Mouse (Mus musculus) hindbrain, embryonic 14.5 days (tissue): ENCODE results near the gene Chd3. TPM values are rescaled to one million over a fixed set of nuclear protein-coding genes. Genes with fewer than 3 reads are reported as not detected.

Source experiments
- ATAC-seq: fragments of 200-750 bp; cut with Nextera tagmentation; 2 replicates; pipeline ENCODE4 v1.8.0; 2017; ENCODE audit warnings: moderate number of reproducible peaks, mild to moderate bottlenecking, moderate TSS enrichment, moderate library complexity; ENCODE audit not compliant: low FRiP score
- DNase-seq: peaks from one replicate; pipeline ENCODE4 v3.0.0-alpha.2; 2015; ENCODE audit warnings: low spot score
- H3K27ac ChIP-seq: fragments of 300-500 bp; sonication (generic); 2 replicates; pipeline ENCODE4 v1.5.1; 2014; ENCODE audit warnings: mild to moderate bottlenecking, moderate library complexity
- H3K27me3 ChIP-seq: fragments of 300-500 bp; sonication (generic); 2 replicates; pipeline ENCODE4 v1.6.1; 2014; ENCODE audit warnings: mild to moderate bottlenecking, low read length, mixed read lengths; ENCODE audit not compliant: control insufficient read depth, insufficient read depth
- H3K36me3 ChIP-seq: fragments of 300-500 bp; sonication (generic); replicated peaks from 2 replicates; pipeline ENCODE4 v1.6.1; 2014; ENCODE audit not compliant: control insufficient read depth, insufficient read depth
- H3K4me1 ChIP-seq: fragments of 300-500 bp; sonication (generic); replicated peaks from 2 replicates; pipeline ENCODE4 v1.6.1; 2014; ENCODE audit warnings: antibody characterized with exemption, low read length, mixed read lengths; ENCODE audit not compliant: control insufficient read depth, insufficient read depth
- H3K4me2 ChIP-seq: fragments of 300-500 bp; sonication (generic); replicated peaks from 2 replicates; pipeline ENCODE4 v1.6.1; 2014; ENCODE audit warnings: mild to moderate bottlenecking, moderate library complexity
- H3K4me3 ChIP-seq: fragments of 300-500 bp; sonication (generic); replicated peaks from 2 replicates; pipeline ENCODE4 v1.5.1; 2014; ENCODE audit warnings: mild to moderate bottlenecking, low read length
- H3K9ac ChIP-seq: fragments of 300-500 bp; sonication (generic); 2 replicates; pipeline ENCODE4 v1.6.1; 2014
- H3K9me3 ChIP-seq: fragments of 300-500 bp; sonication (generic); 2 replicates; pipeline ENCODE4 v1.6.1; 2016; ENCODE audit warnings: low read length; ENCODE audit not compliant: control insufficient read depth
- WGBS: fragments of 180-500 bp; shearing (Covaris S2); extraction: QIAGEN DNeasy Blood & Tissue Kit; methylation state at CpG from one replicate; pipeline ENCODE4 v1.1.7; 2014; 5-methylcytosine and 5-hydroxymethylcytosine counted together
- polyA plus RNA-seq: library from polyadenylated mRNA; unstranded; fragments of >200 nt; fragmentation: Nextera tagmentation; extraction: Ambion mirVana; gene quantifications from 2 replicates; pipeline ENCODE4 v1.2.1, GENCODE M21; 2014

The Chd3 gene
- 67.5 and 76.6 TPM in 2 replicates for polyA plus RNA-seq

DNA sequence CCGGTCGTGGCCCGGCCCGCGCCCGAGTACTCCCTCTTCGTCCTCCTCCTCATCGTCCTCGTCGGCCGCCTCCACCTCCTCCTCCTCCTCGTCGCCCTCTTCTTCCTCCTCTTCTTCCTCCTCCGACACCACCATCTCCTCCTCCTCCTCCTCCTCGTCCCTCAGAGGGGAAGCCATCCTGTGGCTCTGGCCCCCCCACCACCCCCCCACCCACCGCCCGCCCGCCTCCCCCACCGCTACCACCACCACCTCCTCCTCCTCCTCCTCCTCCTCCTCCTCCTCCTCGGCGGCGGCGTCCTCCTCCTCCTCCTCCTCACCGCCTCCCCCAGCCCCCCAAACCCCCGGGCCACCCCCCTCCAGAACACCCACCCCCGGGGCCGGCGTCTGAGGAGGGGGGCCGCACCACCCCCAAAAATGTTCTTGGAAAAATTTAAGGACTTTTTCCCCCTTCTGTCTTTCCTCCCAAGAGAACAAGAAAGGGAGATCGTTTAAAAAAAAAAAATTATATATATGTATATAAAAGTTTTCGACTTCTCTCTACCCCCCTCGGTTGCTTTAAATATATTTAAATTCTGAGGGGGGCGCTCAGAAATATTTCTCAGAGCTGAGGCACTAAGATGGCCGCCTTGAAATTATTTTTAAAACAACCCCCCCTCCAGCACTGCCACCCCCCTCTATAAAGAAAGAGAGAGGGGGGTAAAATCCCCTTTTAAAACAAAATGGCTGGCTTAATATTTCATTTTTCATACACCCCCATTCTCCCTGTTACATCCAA is at the start of gene Chd3:
Gene Chd3 (minus strand): TSS at position 192 of the 775 bp plus-strand sequence.
- peaks cover 44% of the 10 kb centered on the region for H3K4me1 ChIP-seq
- no peak for DNase-seq
- no peak for ATAC-seq

DNA sequence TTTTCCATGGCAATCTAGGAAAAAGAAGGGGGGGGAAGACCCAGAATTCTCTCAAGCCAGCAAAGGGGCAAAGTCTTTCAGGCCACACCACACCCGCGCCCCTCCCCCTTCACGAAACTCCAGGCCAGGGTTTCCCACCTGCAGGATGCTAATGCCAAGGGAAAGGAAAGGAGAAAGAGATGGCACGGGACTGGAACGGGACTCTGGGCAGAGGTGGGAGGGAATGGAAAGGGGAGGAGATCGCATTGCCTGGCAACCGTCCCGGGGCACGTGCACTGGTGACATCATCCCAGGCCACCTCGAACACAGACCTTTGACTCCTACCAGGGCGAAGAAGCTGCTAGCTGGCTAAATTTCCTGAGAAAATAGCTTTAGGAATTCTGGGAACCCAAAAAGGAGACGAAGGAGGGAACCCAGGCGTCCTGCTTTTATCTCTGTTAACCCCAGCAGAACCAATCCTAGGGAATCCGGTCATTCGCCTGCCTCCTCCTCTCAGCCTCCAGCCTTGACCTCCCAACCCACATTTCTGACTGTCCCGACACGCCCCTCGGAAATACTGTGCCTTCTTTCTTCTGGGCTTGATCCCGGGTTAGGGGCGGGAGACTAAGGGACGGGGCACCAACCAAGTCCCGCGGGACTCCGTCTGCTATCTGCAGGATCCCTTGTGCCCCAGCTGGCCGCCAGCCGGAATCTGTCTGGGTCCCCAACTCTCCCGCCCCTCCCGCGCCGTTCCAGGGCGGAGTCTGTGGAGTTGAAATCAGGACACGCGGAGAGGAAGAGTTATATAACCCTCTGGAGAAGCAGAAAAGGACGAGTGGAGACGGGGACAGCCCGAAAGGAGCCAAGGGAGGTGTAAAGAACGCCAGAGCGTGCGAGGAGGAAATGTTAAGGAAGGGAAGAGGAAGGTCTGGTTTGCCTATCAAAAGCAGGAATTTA is 48.5 kb upstream of the Chd3 start:
- Histone ChIP-seq H3K36me3 (peaks cover 6% of the 10 kb centered on the region), H3K9ac (peak overlapping the region; percentile 99), H3K4me3 (peak overlapping the region; percentile 65), H3K9me3 (no peaks in the 10 kb centered on the region), H3K4me1 (peaks cover 54% of the 10 kb centered on the region), H3K4me2 (peak overlapping the region; percentile 99), H3K27me3 (peaks cover 24% of the 10 kb centered on the region), H3K27ac (peak overlapping the region; percentile 100)
- WGBS = 0% methylated on average over 39 of the region's 39 CpGs
- peak; percentile 91 for DNase-seq
- peak; percentile 18 for ATAC-seq

More for the DNA sequence above, at the start of gene Chd3:
- H3K27ac ChIP-seq = peak within 1 kb of the TSS; percentile 100
- H3K9me3 ChIP-seq = no peaks in the 10 kb centered on the region
- peak within 1 kb of the TSS; percentile 100 for H3K4me3 ChIP-seq
- H3K36me3 ChIP-seq = peaks cover 1% of the 10 kb centered on the region; the same call in 1 of the 2 replicates
- no peaks in the 10 kb centered on the region for H3K27me3 ChIP-seq
- peak within 1 kb of the TSS; percentile 100 for H3K9ac ChIP-seq
- H3K4me2 ChIP-seq = peak within 1 kb of the TSS; percentile 97
- WGBS = 1% methylated on average over 19 of the region's 34 CpGs

DNA sequence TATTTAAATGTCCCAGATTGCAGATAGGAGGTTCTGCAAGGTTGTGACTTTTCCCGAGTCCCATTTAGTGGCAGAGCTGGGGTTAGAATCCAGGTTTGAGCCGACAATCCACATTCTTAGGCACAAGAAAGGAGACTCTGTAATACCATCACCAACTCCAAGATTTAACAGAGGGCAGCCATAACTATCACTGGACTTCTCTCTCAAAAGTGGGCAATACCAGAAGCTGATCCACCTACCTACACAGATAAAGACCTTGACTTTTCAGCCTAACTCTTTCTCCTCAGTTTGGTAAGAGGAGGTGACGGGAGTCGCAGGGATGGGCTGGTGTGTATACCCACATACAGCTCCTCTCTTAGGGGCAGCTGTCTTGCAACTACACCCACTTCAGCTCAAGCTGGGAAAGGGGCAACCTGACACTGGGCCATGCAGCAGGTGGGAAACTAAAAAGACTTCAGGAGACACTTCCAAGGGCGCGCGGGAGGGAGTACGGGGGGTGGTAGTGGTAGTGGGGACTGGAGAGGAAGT is 47.8 kb upstream of the Chd3 start:
- ATAC-seq (no peak), DNase-seq (no peak)
- Histone ChIP-seq H3K4me1 (peaks cover 61% of the 10 kb centered on the region), H3K27ac (peak overlapping the region; percentile 100), H3K27me3 (peaks cover 17% of the 10 kb centered on the region), H3K9ac (peak overlapping the region; percentile 99), H3K36me3 (peaks cover 14% of the 10 kb centered on the region), H3K4me3 (peak overlapping the region; percentile 65), H3K4me2 (peak overlapping the region; percentile 99), H3K9me3 (no peaks in the 10 kb centered on the region)
- 2% methylated on average over 8 of the region's 8 CpGs for WGBS

DNA sequence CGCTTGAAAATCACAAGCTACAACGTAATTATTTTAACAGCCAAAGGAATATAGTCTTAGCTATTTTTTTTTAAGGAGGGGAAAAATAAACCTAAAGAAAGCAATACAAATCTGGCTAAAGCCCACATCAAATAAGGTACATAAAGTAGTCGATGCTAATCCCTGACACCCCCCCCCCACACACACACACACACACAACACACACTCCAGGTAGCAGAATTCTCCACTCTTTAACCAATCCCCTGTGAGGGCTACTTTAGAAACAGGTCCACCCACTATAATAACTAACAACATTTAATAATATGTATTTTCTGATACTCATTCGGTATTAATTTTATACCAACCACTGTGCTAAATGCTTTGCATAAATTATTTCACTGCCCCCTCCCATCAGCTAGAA is 47.3 kb upstream of the Chd3 start:
- DNase-seq (no peak), ATAC-seq (no peak)
- under 1% methylated on average over 4 of the region's 4 CpGs for WGBS

DNA sequence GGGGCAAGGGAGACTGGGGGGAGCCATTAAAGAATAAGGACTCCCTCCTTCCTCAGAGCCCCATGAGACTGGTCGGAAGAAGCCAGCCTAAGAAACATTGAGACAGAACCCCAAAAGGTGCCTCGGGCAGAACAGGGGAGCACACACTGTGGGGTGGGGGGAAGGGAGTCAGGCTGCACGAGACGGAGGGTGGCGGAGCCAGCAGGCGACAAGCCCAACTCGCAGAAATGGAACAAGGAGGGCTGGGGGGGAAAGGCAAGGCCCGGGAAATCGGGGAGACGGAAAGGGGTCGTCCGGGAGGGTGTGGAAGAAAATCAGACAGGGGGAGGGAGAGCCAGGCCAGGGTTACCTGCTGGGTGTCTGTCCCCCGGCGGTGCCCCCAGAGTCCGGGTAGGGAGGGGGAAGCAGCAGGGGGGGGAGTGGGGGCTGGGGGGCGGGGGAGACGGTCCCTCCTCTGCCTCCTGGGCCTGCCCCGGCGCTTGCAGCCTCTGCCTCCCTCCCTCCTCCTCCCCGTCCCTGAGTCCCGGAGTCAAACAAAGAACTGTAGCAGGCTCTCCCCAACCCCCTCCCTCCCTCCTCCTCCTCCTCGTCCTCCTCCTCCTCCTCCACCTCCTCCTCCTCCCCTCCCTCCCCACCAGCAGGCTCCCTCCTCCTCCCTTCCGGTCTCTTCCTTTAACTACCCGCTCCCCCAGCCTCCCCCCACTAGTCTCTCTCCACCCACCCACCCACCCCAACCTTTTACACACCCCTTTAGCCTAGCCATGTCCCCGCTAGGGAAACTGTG is 46.7 kb upstream of the Chd3 start:
- WGBS = 0% methylated on average over 14 of the region's 25 CpGs

More for the DNA sequence above, 47.3 kb upstream of the Chd3 start:
- H3K27ac ChIP-seq = peak overlapping the region; percentile 100
- H3K4me3 ChIP-seq = peak overlapping the region; percentile 65
- H3K36me3 ChIP-seq = peaks cover 18% of the 10 kb centered on the region
- peaks cover 65% of the 10 kb centered on the region for H3K4me1 ChIP-seq
- H3K27me3 ChIP-seq = peaks cover 12% of the 10 kb centered on the region
- no peaks in the 10 kb centered on the region for H3K9me3 ChIP-seq
- peak overlapping the region; percentile 99 for H3K9ac ChIP-seq
- H3K4me2 ChIP-seq = peak overlapping the region; percentile 99

DNA sequence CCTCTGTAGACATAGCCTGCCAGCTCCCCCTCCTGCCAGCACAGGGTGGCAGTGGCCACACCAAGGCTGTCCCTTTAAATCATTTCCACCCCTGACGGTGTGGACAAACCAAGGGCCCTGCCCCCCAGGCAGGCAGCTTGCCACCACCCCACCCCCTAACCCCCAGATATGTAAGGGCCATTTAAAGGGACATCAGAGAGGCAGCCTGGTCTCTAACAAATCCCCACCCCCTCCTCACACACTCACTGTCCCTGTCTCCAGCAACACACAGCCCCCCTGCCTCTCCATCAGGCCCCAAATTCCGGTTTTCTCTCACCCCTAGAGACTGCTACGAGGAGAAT is 46.1 kb upstream of the Chd3 start:
- Histone ChIP-seq H3K4me3 (peak overlapping the region; percentile 65), H3K4me2 (peak overlapping the region; percentile 99), H3K27ac (peak overlapping the region; percentile 100), H3K9me3 (no peaks in the 10 kb centered on the region), H3K36me3 (peaks cover 21% of the 10 kb centered on the region), H3K27me3 (0 out of 2 replicates have a peak, but pooled peaks cover under 1% of the 10 kb centered on the region), H3K9ac (peak overlapping the region; percentile 99), H3K4me1 (peaks cover 62% of the 10 kb centered on the region)
- WGBS = 0% methylated on average over 3 of the region's 3 CpGs
- DNase-seq (peak; percentile 70), ATAC-seq (peak; percentile 15; the same call in 1 of the 2 replicates)

More for the DNA sequence above, 46.7 kb upstream of the Chd3 start:
- peak overlapping the region; percentile 99 for H3K4me2 ChIP-seq
- H3K27me3 ChIP-seq = peaks cover 6% of the 10 kb centered on the region
- peaks cover 21% of the 10 kb centered on the region for H3K36me3 ChIP-seq
- H3K4me3 ChIP-seq = peak overlapping the region; percentile 65
- peak overlapping the region; percentile 100 for H3K27ac ChIP-seq
- peaks cover 65% of the 10 kb centered on the region for H3K4me1 ChIP-seq
- peak overlapping the region; percentile 99 for H3K9ac ChIP-seq
- ATAC-seq = no peak
- no peaks in the 10 kb centered on the region for H3K9me3 ChIP-seq
- DNase-seq = peak; percentile 59

DNA sequence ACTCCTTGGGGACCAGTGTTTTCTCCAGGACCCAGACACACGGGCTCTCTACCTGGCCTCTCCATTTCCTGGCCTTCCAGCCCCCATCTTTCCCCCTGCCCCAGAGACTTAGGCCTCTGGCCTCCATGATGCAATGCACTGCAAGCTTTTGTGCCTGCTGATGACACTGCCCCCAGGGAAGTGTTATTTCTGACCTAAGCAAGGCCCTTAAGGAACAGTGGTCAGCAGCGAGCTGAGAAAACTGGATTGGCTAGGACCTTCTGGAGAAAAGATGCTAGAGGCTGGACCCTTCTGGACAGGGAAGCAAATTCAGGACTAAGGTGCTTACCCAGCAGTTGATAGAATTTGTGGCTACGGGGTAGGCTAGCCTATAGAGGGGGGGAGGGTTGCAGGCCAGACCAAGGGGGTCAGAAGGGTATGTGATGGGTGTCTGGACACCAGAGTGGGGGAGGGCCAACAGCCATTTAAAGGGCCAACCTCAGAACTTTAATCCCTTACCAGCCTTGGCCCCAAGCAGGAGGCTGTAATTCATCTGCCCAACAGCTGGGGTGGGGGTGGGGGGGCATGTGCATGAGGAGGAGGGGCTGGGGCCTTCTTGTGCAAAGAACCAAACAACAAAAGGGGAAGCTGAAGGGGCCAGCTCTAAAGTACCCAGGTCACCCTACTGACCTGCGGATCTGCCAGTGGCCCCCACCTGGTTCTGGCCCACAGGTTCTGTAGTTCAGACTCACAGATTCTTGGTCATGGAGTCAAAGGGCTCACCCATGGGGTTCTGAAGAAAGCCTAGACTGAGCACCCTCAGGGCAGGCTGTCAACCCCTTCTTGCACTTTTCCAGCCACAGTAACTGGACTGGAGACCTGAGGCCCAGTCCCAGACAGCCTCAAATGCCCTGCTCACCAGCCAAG is 45.5 kb upstream of the Chd3 start:
- Histone ChIP-seq H3K4me3 (peak overlapping the region; percentile 65), H3K4me1 (peaks cover 56% of the 10 kb centered on the region), H3K9me3 (no peaks in the 10 kb centered on the region), H3K27ac (peak overlapping the region; percentile 100), H3K36me3 (peaks cover 21% of the 10 kb centered on the region), H3K9ac (peak overlapping the region; percentile 99), H3K4me2 (peak overlapping the region; percentile 99), H3K27me3 (no peaks in the 10 kb centered on the region)
- ATAC-seq (no peak), DNase-seq (no peak)
- 2% methylated on average over 4 of the region's 4 CpGs for WGBS
